Mouse (Mus musculus) ES-Bruce4 (cell line): ENCODE measurements around the gene Rassf2. TPM values are rescaled to one million over a fixed set of nuclear protein-coding genes. Genes with fewer than 3 reads are reported as not detected.

Experiments used
- H3K27ac ChIP-seq: 2 replicates; pipeline ENCODE4 v1.5.1; 2012; ENCODE audit warnings: low read length, inconsistent platforms; ENCODE audit not compliant: insufficient read depth
- H3K27me3 ChIP-seq: 2 replicates; pipeline ENCODE4 v1.6.1; 2012; ENCODE audit warnings: mild to moderate bottlenecking, low read length, inconsistent platforms; ENCODE audit not compliant: control insufficient read depth, poor library complexity, insufficient read depth, severe bottlenecking
- H3K36me3 ChIP-seq: 2 replicates; pipeline ENCODE4 v1.6.1; 2012; ENCODE audit warnings: inconsistent platforms, mild to moderate bottlenecking, low read length, moderate library complexity; ENCODE audit not compliant: control insufficient read depth, poor library complexity, insufficient read depth, severe bottlenecking
- H3K4me1 ChIP-seq: one replicate; pipeline ENCODE4 v1.8.1; 2011; ENCODE audit warnings: low read length; ENCODE audit not compliant: control insufficient read depth, insufficient read depth
- H3K4me3 ChIP-seq: 2 replicates; pipeline ENCODE4 v1.5.1; 2011; ENCODE audit warnings: low read depth, mild to moderate bottlenecking, low read length
- H3K9ac ChIP-seq: 2 replicates; pipeline ENCODE4 v1.6.1; 2012; ENCODE audit warnings: low read depth, mild to moderate bottlenecking, inconsistent platforms; ENCODE audit not compliant: poor library complexity, severe bottlenecking
- H3K9me3 ChIP-seq: replicated peaks from 2 replicates; pipeline ENCODE4 v1.6.1; 2012; ENCODE audit warnings: mild to moderate bottlenecking, low read length, inconsistent platforms; ENCODE audit not compliant: control insufficient read depth, poor library complexity, insufficient read depth, severe bottlenecking
- CTCF ChIP-seq: IDR thresholded peaks from one replicate; pipeline ENCODE4 v1.8.1; 2011; ENCODE audit warnings: low read depth, low read length
- EP300 ChIP-seq: IDR thresholded peaks from 2 replicates; pipeline ENCODE4 v1.6.1; 2011; ENCODE audit warnings: low read depth, low read length; ENCODE audit not compliant: insufficient read depth
- POLR2A ChIP-seq: IDR thresholded peaks from one replicate; pipeline ENCODE4 v1.8.1; 2011; ENCODE audit warnings: low read length; ENCODE audit not compliant: insufficient read depth
- polyA plus RNA-seq: library from polyadenylated mRNA; stranded (reverse); fragments of >200 nt; gene quantifications from 2 replicates; pipeline ENCODE4 v1.2.4, GENCODE M21; 2011; ENCODE audit warnings: low read depth; ENCODE audit not compliant: missing spikeins, insufficient read depth, insufficient read length

The Rassf2 gene
- polyA plus RNA-seq, 1 experiment: 4.3 TPM

DNA sequence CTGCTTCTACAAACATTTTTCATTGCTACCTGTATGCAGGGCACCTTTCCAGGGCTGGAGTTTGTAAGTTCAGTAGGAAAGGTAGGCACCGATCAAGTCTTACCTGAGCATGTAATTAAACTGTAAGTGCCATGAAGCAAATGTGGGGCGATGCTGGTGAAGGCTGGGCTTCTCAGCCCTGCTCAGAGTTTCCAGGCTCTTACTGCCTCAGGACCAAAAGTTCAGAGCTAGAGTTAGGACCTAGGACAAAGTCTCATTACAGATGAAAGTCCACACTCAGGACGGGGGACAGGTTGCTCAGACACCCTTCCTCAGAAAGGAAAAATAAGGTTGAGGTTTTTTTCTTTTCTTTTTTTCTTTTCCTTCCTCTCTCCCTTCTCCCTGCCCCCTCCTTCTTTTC, 19.4 kb upstream of the Rassf2 start:
- Histone ChIP-seq H3K4me3 (no peak overlapping the region), H3K27ac (no peak overlapping the region), H3K36me3 (no peaks in the 10 kb centered on the region), H3K27me3 (no peaks in the 10 kb centered on the region), H3K4me1 (peaks cover 4% of the 10 kb centered on the region), H3K9ac (no peak overlapping the region), H3K9me3 (no peaks in the 10 kb centered on the region)
- TF ChIP-seq EP300: no peak
- TF ChIP-seq CTCF: no peak
- no peak for TF ChIP-seq POLR2A

DNA sequence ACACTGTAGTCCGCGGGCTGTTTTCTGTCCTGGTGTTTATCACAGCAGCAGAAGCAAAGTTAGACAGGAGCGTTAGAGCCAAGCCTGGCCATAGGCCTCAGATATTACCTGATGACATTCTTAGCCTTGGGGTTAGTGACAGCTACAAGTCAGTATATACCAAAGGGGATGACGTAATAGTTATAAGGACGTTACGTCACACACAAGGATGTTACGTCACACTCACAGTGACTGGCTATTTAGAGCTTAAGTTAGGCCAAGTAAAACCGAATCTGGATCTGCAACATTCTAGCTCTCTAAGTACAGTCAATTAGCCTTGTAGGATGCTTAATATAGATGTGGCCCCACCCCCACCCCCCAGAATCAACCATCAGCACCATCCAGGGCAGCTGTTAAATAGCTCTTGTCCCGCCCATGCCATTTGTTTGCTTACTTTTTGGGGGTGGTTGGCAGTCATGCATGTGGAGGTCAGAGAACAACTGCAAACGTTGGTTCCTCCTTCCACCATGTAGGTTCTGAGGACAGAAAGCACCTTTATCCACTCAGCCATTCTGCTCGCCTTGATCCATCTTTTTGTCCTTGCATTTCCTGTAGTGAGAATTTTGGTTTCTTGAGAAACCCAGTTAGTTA, 18.2 kb upstream of the Rassf2 start:
- TF ChIP-seq POLR2A (no peak), EP300 (no peak), CTCF (no peak)
- no peaks in the 10 kb centered on the region for H3K9me3 ChIP-seq
- no peak overlapping the region for H3K4me3 ChIP-seq
- peaks cover 7% of the 10 kb centered on the region for H3K4me1 ChIP-seq
- no peaks in the 10 kb centered on the region for H3K36me3 ChIP-seq
- no peaks in the 10 kb centered on the region for H3K27me3 ChIP-seq
- no peak overlapping the region for H3K9ac ChIP-seq
- H3K27ac ChIP-seq: no peak overlapping the region

DNA sequence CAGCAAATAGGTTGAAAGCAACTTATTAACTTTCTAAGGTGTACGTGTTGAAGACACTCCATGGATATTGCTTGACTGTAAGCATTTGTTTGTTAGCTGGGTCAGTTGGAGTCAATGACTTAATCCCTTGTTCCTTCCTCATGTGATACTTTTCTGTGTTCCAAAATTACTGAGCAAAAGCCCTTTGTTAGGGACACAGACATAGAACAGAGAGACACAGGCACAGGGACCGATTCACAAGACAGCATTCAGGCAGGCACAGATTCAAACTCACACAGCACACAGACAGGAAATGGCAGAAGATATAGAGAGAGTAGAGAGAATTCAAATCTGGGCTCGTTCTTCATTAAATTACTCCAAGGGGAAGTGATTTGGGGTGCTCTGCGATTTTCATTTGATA, 17.3 kb upstream of the Rassf2 start:
- H3K4me1 ChIP-seq: peaks cover 7% of the 10 kb centered on the region
- no peaks in the 10 kb centered on the region for H3K9me3 ChIP-seq
- TF ChIP-seq POLR2A (no peak), EP300 (no peak), CTCF (no peak)
- no peak overlapping the region for H3K27ac ChIP-seq
- H3K27me3 ChIP-seq: no peaks in the 10 kb centered on the region
- H3K36me3 ChIP-seq: no peaks in the 10 kb centered on the region
- no peak overlapping the region for H3K4me3 ChIP-seq
- H3K9ac ChIP-seq: no peak overlapping the region

DNA sequence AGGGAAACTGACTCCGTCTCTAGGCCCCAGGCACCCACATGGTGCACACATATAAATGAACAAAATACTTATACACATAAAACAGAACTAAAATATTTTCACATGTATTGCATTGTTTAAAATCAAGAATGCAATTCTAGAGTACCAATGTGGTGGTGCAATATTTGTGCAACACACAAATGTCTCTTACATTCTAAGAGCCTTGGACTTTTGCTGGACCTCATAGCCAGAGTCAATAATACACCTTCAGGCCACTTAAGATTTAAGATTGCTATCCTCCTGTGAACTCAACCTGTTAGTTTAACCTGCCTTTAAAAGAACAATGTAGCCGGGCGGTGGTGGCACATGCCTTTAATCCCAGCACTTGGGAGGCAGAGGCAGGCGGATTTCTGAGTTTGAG, 16.6 kb upstream of the Rassf2 start:
- Histone ChIP-seq H3K36me3 (no peaks in the 10 kb centered on the region), H3K27me3 (no peaks in the 10 kb centered on the region), H3K9ac (no peak overlapping the region), H3K4me3 (no peak overlapping the region), H3K9me3 (no peaks in the 10 kb centered on the region), H3K4me1 (peaks cover 7% of the 10 kb centered on the region), H3K27ac (no peak overlapping the region)
- TF ChIP-seq POLR2A (no peak), CTCF (no peak), EP300 (no peak)

DNA sequence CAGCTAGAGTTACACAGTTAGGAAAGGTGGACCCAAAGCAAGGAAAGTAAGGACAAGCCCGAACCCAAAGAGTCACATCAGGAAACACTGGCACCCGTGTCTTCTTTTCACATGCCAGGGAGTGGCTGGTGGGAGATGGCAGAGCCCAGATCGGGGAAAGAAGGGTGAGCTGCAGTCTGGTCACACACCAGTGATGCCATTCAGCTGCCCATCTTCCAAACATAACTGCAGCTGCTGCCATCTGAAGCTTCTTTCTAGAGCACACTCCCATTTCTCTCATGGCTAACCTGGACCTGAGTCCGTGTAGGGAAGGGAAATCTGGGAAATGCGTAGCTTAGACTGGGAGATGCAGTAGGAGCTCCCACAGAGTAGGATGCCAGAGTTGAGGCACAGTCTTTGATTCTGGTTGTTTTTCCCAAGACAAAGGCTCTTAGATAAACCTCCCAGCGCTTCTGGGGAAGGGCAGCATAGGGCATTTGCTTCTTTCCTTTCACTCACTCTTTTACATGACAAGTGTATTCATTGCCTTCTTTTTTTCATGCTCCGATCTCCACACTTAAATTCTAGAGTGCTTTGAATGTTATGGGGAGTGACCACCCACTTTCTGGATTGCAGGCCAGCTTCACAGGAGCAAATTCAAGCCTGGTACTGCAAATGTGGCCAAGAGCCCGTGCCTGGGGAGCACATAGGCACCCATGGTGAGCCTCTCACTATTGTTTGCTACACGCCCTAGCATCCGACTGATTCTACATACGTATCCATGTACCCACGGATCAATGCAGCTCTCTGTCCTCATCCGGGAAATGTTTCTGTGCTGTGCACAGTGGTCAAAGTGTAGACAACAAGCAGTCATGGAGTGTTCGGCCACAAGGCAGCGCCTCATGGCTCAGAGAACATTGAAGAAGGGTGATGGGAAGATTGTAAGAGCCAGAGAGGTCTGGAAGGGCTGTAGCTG, 14.5 kb upstream of the Rassf2 start:
- Histone ChIP-seq H3K27me3 (no peaks in the 10 kb centered on the region), H3K9ac (no peak overlapping the region), H3K36me3 (no peaks in the 10 kb centered on the region), H3K9me3 (no peaks in the 10 kb centered on the region), H3K4me3 (no peak overlapping the region), H3K27ac (no peak overlapping the region), H3K4me1 (peaks cover 9% of the 10 kb centered on the region)
- no peak for TF ChIP-seq CTCF
- no peak for TF ChIP-seq POLR2A
- TF ChIP-seq EP300: no peak

DNA sequence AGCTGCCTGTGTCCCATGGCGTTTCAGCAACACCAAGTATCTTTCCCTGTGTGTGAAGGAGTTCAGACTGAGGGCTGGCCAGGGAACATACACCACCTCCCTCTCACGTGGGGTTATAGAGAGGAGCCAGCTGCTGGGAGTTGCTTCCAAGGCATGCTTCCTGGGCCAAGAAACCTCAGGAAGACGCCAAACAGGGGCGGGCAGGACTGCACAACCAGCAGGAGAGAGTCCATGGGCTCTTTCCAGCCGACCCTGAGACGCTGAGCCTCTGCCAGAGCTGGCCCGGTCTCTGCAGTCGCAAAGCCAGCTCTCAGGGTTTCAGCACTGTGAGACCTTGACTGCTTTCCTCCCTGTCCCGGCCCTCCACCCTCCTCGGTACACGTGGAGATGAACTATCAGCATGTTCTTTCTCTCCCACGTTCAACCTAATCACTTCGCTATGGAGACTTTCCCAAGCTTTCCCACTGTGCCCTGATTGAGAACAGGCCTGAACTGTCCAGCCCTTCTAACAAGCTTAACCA, 13.1 kb upstream of the Rassf2 start:
- Histone ChIP-seq H3K4me3 (no peak overlapping the region), H3K27me3 (no peaks in the 10 kb centered on the region), H3K4me1 (peaks cover 9% of the 10 kb centered on the region), H3K27ac (no peak overlapping the region), H3K9me3 (no peaks in the 10 kb centered on the region), H3K36me3 (no peaks in the 10 kb centered on the region), H3K9ac (no peak overlapping the region)
- TF ChIP-seq POLR2A (no peak), EP300 (no peak), CTCF (no peak)
